Mouse (Mus musculus): ENCODE measurements around the gene Amotl1. TPM values are rescaled to one million over a fixed set of nuclear protein-coding genes. Genes with fewer than 3 reads are reported as not detected.

The Amotl1 gene
- polyA plus RNA-seq, 1 experiment from 2014 or later = 8.0 TPM

GRCm38 (mm10) chr9:14614205-14614930, 30.5 kb downstream of the Amotl1 start:
- ATAC-seq (ENCODE audit: low read depth) = peak; percentile 76
- H3K27ac ChIP-seq (replicated peaks) = peak overlapping the region; percentile 84
- under 1% methylated on average over 50 of the region's 50 CpGs for WGBS
- no peaks in the 10 kb centered on the region for H3K36me3 ChIP-seq
- H3K4me2 ChIP-seq = peak overlapping the region; percentile 81
- H3K4me3 ChIP-seq = peak overlapping the region; percentile 79
- H3K9ac ChIP-seq = peak overlapping the region; percentile 95
- no peaks in the 10 kb centered on the region for H3K27me3 ChIP-seq
- H3K4me1 ChIP-seq (replicated peaks) = peaks cover 47% of the 10 kb centered on the region
- no peaks in the 10 kb centered on the region for H3K9me3 ChIP-seq

GRCm38 (mm10) chr9:14613308-14614204, 31.3 kb downstream of the Amotl1 start:
- no peaks in the 10 kb centered on the region for H3K36me3 ChIP-seq
- peaks cover 55% of the 10 kb centered on the region for H3K4me1 ChIP-seq (replicated peaks)
- H3K4me3 ChIP-seq = peak overlapping the region; percentile 79
- no peaks in the 10 kb centered on the region for H3K27me3 ChIP-seq
- H3K9me3 ChIP-seq = no peaks in the 10 kb centered on the region
- peak overlapping the region; percentile 95 for H3K9ac ChIP-seq
- ATAC-seq (ENCODE audit: low read depth) = no peak
- H3K27ac ChIP-seq (replicated peaks) = peak overlapping the region; percentile 84
- 12% methylated on average over 15 of the region's 15 CpGs for WGBS
- H3K4me2 ChIP-seq = peak overlapping the region; percentile 81

GRCm38 (mm10) chr9:14612588-14612987, 32.3 kb downstream of the Amotl1 start:
- Histone ChIP-seq H3K36me3 (no peaks in the 10 kb centered on the region), H3K27me3 (no peaks in the 10 kb centered on the region), H3K9me3 (no peaks in the 10 kb centered on the region), H3K4me2 (peak overlapping the region; percentile 81), H3K4me3 (peak overlapping the region; percentile 79), H3K4me1 (replicated peaks) (peaks cover 64% of the 10 kb centered on the region), H3K9ac (peak overlapping the region; percentile 95), H3K27ac (replicated peaks) (no peak overlapping the region)
- ATAC-seq (ENCODE audit: low read depth) = peak; percentile 15; the same call in 1 of the 2 replicates

DNA sequence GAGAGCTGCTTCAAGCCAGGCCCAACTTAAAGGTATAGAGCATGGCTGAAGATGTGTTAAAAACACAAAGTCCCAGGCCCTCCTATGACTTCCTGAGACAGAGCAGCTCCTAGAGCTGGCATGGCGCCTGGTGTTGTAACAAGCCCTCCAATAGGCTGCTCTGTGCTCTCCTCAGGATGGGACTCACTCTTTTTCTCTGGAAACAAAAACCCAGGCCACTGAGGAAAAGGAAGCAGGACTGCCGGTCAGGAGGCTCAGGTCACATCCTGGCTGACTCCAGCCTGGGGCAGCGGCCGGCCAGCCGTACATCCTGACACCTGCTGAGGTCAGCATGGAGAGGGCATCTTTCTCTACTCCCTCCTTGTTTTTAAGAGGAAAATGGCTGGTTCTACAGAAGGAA, 36.3 kb downstream of the Amotl1 start:
- Histone ChIP-seq H3K4me2 (no peak overlapping the region), H3K9me3 (no peaks in the 10 kb centered on the region), H3K4me3 (no peak overlapping the region), H3K27me3 (no peaks in the 10 kb centered on the region), H3K9ac (no peak overlapping the region), H3K36me3 (no peaks in the 10 kb centered on the region), H3K27ac (replicated peaks) (peak overlapping the region; percentile 23; the same call in 1 of the 2 replicates), H3K4me1 (replicated peaks) (peaks cover 63% of the 10 kb centered on the region)
- WGBS = 59% methylated on average over 5 of the region's 5 CpGs
- peak; percentile 6; the same call in 1 of the 2 replicates for ATAC-seq (ENCODE audit: low read depth)

DNA sequence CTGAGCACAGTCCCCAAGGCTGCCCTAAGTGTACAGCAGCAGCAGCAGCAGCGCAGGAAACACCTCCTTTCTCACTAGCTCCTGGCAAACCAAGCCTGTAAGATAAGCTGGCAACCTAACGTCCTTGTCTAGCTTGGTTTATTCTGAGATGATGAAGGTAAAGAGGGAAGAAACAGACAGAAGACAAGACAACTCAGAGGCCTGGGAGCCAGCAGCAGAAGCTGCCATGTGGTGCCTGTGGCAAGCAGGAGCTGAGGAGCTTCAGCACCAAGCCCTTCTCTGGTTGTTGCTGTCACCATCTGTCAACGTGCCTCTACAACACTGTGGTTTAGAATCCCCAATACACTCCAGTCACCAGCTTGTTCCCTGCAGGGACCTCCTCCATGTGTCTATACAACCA, 37.4 kb downstream of the Amotl1 start:
- 71% methylated on average over 3 of the region's 3 CpGs for WGBS
- Histone ChIP-seq H3K36me3 (no peaks in the 10 kb centered on the region), H3K27ac (replicated peaks) (peak overlapping the region; percentile 23; the same call in 1 of the 2 replicates), H3K4me2 (no peak overlapping the region), H3K4me3 (no peak overlapping the region), H3K9me3 (no peaks in the 10 kb centered on the region), H3K27me3 (no peaks in the 10 kb centered on the region), H3K4me1 (replicated peaks) (peaks cover 52% of the 10 kb centered on the region), H3K9ac (no peak overlapping the region)
- no peak for ATAC-seq (ENCODE audit: low read depth)

GRCm38 (mm10) chr9:14605992-14606391, 38.9 kb downstream of the Amotl1 start:
- Histone ChIP-seq H3K9ac (no peak overlapping the region), H3K27me3 (no peaks in the 10 kb centered on the region), H3K9me3 (no peaks in the 10 kb centered on the region), H3K27ac (replicated peaks) (no peak overlapping the region), H3K36me3 (no peaks in the 10 kb centered on the region), H3K4me1 (replicated peaks) (peaks cover 42% of the 10 kb centered on the region), H3K4me2 (no peak overlapping the region), H3K4me3 (no peak overlapping the region)
- 94% methylated on average over 4 of the region's 4 CpGs for WGBS
- no peak for ATAC-seq (ENCODE audit: low read depth)

DNA sequence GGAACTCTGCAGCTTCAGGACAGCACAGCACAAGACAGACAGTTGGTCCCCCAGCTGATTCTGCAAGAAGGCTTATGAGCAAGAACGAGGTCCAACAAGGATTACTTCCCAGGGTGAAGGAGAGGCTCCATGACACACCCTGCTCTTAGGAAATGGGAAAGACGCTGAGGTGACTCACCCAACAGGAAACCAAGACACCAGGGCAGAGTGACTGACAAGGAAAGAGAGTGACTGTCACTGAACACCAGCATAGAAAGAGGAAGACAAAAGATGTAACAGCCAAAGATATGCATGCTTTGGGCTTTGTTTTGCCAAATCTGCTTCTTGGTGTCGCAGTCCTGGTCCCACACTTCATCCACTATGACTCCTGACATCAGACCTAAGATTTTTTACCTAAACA, 40.5 kb downstream of the Amotl1 start:
- Histone ChIP-seq H3K27me3 (no peaks in the 10 kb centered on the region), H3K9me3 (no peaks in the 10 kb centered on the region), H3K27ac (replicated peaks) (no peak overlapping the region), H3K9ac (no peak overlapping the region), H3K4me1 (replicated peaks) (peaks cover 29% of the 10 kb centered on the region), H3K4me2 (no peak overlapping the region), H3K36me3 (no peaks in the 10 kb centered on the region), H3K4me3 (no peak overlapping the region)
- ATAC-seq (ENCODE audit: low read depth) = no peak
- WGBS = 88% methylated on average over 3 of the region's 3 CpGs

DNA sequence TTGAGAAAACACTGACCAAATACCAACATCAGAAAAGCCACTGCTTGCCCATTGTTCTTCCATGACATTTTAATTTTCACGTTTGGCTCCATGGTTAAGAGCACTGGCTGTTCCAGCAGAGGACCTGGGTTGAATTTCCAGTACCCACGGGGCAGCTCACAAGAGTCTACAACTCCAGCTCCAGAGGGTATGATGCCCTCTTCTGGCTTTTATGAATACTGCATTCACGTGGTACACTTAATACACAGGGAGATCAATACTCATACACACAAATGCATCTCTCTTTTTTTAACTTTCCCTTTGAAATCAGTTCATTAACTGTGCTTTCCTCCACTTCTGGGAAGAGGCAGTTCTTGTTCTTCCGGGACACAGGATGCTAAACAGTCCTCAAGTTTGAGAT, 41.4 kb downstream of the Amotl1 start:
- Histone ChIP-seq H3K36me3 (no peaks in the 10 kb centered on the region), H3K4me3 (no peak overlapping the region), H3K27me3 (no peaks in the 10 kb centered on the region), H3K4me1 (replicated peaks) (peaks cover 20% of the 10 kb centered on the region), H3K27ac (replicated peaks) (no peak overlapping the region), H3K4me2 (no peak overlapping the region), H3K9ac (no peak overlapping the region), H3K9me3 (no peaks in the 10 kb centered on the region)
- WGBS = 89% methylated on average over 4 of the region's 4 CpGs
- no peak for ATAC-seq (ENCODE audit: low read depth)

- Histone ChIP-seq H3K27ac (replicated peaks) (no peak overlapping the region), H3K27me3 (no peaks in the 10 kb centered on the region), H3K36me3 (peaks cover 11% of the 10 kb centered on the region), H3K9ac (no peak overlapping the region), H3K9me3 (no peaks in the 10 kb centered on the region), H3K4me2 (no peak overlapping the region), H3K4me1 (replicated peaks) (0 out of 2 replicates have a peak, but pooled peaks cover 4% of the 10 kb centered on the region), H3K4me3 (no peak overlapping the region)
- ATAC-seq (ENCODE audit: low read depth) = no peak
- 85% methylated on average over 5 of the region's 5 CpGs for WGBS
Measured at GRCm38 (mm10) chr9:14599799-14600198, 45.1 kb downstream of the Amotl1 start.

DNA sequence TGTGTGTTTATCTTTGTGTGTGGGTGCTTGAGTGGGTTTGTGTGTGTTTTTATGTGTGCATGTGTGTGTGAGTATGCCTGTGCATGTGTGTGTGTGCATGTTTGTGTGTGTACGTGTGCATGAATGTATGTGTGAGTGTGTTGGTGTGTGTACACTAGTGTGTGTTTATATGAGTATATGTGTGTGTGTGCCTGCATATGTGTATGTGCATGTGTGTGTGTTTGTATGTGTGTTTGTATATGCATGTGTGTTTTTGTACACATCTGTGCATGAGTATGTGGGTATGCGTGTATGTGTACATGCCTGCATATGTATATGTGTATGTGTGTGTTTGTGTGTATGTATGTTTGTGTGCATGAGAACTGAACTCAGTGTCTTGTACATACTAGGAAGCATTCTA, 46.7 kb downstream of the Amotl1 start:
- Histone ChIP-seq H3K4me3 (no peak overlapping the region), H3K27ac (replicated peaks) (no peak overlapping the region), H3K4me2 (no peak overlapping the region), H3K9ac (no peak overlapping the region), H3K27me3 (no peaks in the 10 kb centered on the region), H3K4me1 (replicated peaks) (0 out of 2 replicates have a peak, but pooled peaks cover 4% of the 10 kb centered on the region), H3K9me3 (no peaks in the 10 kb centered on the region), H3K36me3 (peaks cover 27% of the 10 kb centered on the region)
- no peak for ATAC-seq (ENCODE audit: low read depth)
- WGBS = 96% methylated on average over 2 of the region's 2 CpGs

GRCm38 (mm10) chr9:14597429-14597828, 47.4 kb downstream of the Amotl1 start:
- H3K4me2 ChIP-seq = no peak overlapping the region
- WGBS = 93% methylated on average over 3 of the region's 3 CpGs
- ATAC-seq (ENCODE audit: low read depth) = no peak
- no peaks in the 10 kb centered on the region for H3K9me3 ChIP-seq
- H3K27ac ChIP-seq (replicated peaks) = no peak overlapping the region
- H3K4me1 ChIP-seq (replicated peaks) = 0 out of 2 replicates have a peak, but pooled peaks cover 4% of the 10 kb centered on the region
- no peak overlapping the region for H3K9ac ChIP-seq
- peaks cover 34% of the 10 kb centered on the region for H3K36me3 ChIP-seq
- no peak overlapping the region for H3K4me3 ChIP-seq
- H3K27me3 ChIP-seq = no peaks in the 10 kb centered on the region

DNA sequence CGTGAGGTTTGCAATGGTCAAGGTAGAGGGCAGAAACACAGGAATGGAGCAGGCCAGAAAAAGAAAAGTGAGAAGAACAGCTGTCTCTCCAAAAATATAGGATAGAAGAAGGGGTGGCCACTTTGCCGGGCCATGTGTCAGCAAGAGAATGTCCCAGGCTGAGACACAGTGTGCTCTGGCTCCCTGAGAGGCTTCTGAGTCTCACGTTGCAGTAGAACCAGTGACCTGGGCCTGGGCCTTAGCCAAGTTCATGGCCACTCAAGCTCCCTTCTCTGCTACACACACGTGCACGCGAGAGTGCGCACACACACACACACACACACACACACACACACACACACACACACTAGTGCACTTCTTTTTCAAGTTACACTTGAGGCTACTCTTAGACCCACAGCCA, 48.0 kb downstream of the Amotl1 start:
- Histone ChIP-seq H3K9ac (no peak overlapping the region), H3K27me3 (no peaks in the 10 kb centered on the region), H3K36me3 (peaks cover 40% of the 10 kb centered on the region), H3K9me3 (no peaks in the 10 kb centered on the region), H3K4me3 (no peak overlapping the region), H3K4me2 (no peak overlapping the region), H3K4me1 (replicated peaks) (0 out of 2 replicates have a peak, but pooled peaks cover 4% of the 10 kb centered on the region), H3K27ac (replicated peaks) (no peak overlapping the region)
- 88% methylated on average over 7 of the region's 7 CpGs for WGBS
- no peak for ATAC-seq (ENCODE audit: low read depth)

Data from neural tube, embryonic 13.5 days (tissue).